Mouse (Mus musculus) brain, embryonic 14.5 days (tissue): ENCODE results near the gene Reln.

ENCODE experiments used
- CTCF ChIP-seq: fragments of 200-500 bp; IDR thresholded peaks from 2 replicates; pipeline ENCODE4 v1.5.1; 2012; ENCODE audit warnings: inconsistent platforms, mild to moderate bottlenecking, moderate library complexity, borderline replicate concordance; ENCODE audit not compliant: insufficient read depth, insufficient read length; ENCODE audit errors: extremely low read depth
- POLR2A ChIP-seq: fragments of 200-500 bp; IDR thresholded peaks from 2 replicates; pipeline ENCODE4 v1.6.1; 2012; ENCODE audit warnings: mild to moderate bottlenecking, inconsistent platforms, borderline replicate concordance; ENCODE audit not compliant: poor library complexity, insufficient read depth, insufficient read length, severe bottlenecking; ENCODE audit errors: extremely low read depth

DNA sequence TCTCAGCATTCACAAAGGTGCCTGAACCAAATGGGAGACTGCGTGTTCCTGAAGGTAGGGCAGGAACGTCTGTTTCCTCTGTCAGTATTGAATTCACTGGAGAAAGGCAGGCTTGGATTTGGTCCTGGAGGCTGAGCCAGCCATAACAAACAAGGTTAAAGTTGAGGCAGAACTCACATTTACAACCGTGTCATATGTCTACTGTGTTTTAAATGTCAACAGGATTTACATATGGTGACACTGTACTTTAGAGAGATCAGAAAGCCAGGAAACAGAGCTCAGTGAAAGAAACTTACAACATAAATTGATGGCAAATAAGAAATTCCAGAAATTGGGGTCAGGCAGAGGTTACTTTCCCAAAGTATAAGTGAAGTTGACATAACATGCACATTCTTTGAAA is 9.1 kb downstream of the Reln start:
- TF ChIP-seq CTCF (no peak), POLR2A (no peak)
